Mouse (Mus musculus) liver, postnatal 0 days (tissue): ENCODE data around the gene Qser1.

Source experiments
- CTCF ChIP-seq: sonication (generic); IDR thresholded peaks from 2 replicates; pipeline ENCODE4 v1.5.1; 2016; ENCODE audit warnings: antibody characterized with exemption, low read depth
- EP300 ChIP-seq: IDR thresholded peaks from 2 replicates; pipeline ENCODE4 v1.6.1; 2016; ENCODE audit warnings: antibody characterized with exemption, low read depth, mild to moderate bottlenecking

- TF ChIP-seq EP300 (no peak), CTCF (peak; percentile 57)
Measured at GRCm38 (mm10) chr2:104750611-104751010, 65.9 kb downstream of the Qser1 start.
